Mouse (Mus musculus): ENCODE results near the gene Pbp2.

DNA sequence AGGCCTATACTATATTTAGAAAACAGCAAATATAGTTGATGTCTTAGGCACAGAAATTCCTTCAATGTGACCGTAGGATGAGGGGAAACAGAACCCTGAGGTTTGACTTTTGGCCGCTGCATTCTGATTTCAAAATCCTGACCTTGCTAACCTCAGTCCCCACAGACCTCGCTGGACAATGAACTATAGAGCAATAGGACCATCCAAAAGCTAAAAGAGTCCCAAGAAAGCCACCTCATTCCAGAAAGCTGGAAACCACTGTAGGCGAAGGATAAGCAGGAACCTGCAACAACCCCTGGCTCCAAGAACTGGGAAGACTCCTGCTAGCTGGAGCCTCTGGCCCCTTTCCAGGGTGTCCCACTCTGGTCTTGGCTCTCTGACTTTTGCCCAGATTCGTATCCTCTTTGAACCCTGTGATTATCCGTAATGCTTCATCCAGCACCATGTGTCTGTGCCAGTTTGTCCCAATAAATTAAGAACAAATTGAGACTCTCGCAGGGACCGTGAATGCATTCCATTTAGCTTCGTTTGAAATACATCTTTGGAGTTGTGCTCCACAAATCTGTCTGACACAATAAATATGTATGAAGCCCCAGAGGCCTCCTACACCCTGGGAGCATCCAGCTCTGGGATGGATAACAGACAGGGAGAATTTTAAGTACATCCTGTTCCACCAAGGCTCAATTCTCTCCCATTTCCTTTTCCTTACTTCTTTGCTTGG lies 30.3 kb upstream of the Pbp2 start:
- TF ChIP-seq CTCF (IDR thresholded peaks at IDR 0.05; ENCODE audit: borderline replicate concordance, control insufficient read depth, extremely low read depth, insufficient read depth, low read length, poor library complexity) (no peak), POLR2A (IDR thresholded peaks at IDR 0.05; ENCODE audit: control insufficient read depth, extremely low read depth, insufficient read depth, low read length, poor library complexity) (no peak)

Data from thymus, adult 2 months (tissue).